ENCODE assay signal across 13 mouse cellular contexts in the genomic region with DNA sequence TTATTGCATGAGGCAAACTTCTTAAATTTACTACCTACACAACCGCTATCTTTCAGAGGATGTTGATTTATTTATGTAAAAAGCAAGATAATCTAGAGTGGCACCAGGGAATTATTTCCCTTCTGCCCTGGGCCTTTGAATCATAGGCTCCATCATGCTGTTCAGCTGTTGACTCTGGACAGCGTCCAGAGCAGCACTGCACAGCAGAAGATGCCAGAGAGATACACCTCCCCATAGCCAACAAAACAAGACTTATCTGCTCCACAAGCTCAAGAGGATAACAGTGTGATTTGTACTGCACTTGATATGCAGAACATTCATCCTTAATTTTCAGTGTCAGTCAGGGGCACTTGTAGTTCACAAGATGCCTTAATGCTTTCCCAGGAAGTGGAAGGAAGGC.
DNase-seq lines count a peak whose midpoint lies in the region; ATAC-seq and TF ChIP-seq lines count a peak whose summit lies in the region.
"Had no signal": no experiment of that assay in that cellular context is flagged by ENCODE, and none has a peak within 500 bp of the region (broad histone marks: within the 10 kb centered on the region; RNA-seq: fewer than 3 reads in every experiment).

No protein-coding gene starts in this region.

- intact Hi-C loops in gastrocnemius, adult 2 months (cut with DNase I), result no loop called here
- intact Hi-C loops in gastrocnemius, postnatal 36 days (cut with DNase I), result no loop called here

- no peak overlapping the region for H3K4me3 ChIP-seq in gastrocnemius, adult 2 months
- H3K4me3 ChIP-seq in kidney, postnatal 0 days (replicated peaks; ENCODE audit: low read depth, low read length), result no peak overlapping the region
- no peak overlapping the region for H3K4me3 ChIP-seq in C2C12 (ENCODE audit: insufficient read depth, poor library complexity, severe bottlenecking)
- no peak overlapping the region for H3K4me3 ChIP-seq in lung, adult 2 months (replicated peaks; ENCODE audit: extremely low read depth, low read depth, low read length)
- H3K4me3 ChIP-seq: limb, embryonic 15.5 days had no signal

- no peak for ATAC-seq in kidney, postnatal 0 days (replicated peaks; ENCODE audit: low FRiP score, low read depth)

- no peaks in the 10 kb centered on the region for H3K4me1 ChIP-seq in kidney, postnatal 0 days (replicated peaks; ENCODE audit: insufficient read depth, low read length)
- H3K4me1 ChIP-seq in lung, adult 2 months (ENCODE audit: control insufficient read depth, insufficient read depth, low read length), result no peaks in the 10 kb centered on the region
- H3K4me1 ChIP-seq: limb, embryonic 15.5 days had no signal

- DNase-seq in gastrocnemius, adult 2 months, result peak; percentile 35
- DNase-seq in gastrocnemius, postnatal 36 days, result no peak
- peak; percentile 2 for DNase-seq in kidney, postnatal 0 days (ENCODE audit: low spot score)
- no peak for DNase-seq in kidney, postnatal 25 days
- peak; percentile 30 for DNase-seq in brain, embryonic 14.5 days (ENCODE audit: low read depth)
- no peak for DNase-seq in spleen, adult 12 weeks (ENCODE audit: low spot score)
- no peak for DNase-seq in lung, adult 2 months
- DNase-seq: adrenal gland, adult 2 months; embryo, embryonic 11 days; right cerebral cortex, postnatal 4 days had no signal

- no peaks in the 10 kb centered on the region for H3K36me3 ChIP-seq in kidney, postnatal 0 days (ENCODE audit: insufficient read depth, low read length)
- no peaks in the 10 kb centered on the region for H3K36me3 ChIP-seq in C2C12 (ENCODE audit: control insufficient read depth, insufficient read depth)
- H3K36me3 ChIP-seq: limb, embryonic 15.5 days had no signal

- H3K79me3 ChIP-seq in C2C12 (ENCODE audit: low read depth), result no peaks in the 10 kb centered on the region

- H3K9ac ChIP-seq in kidney, postnatal 0 days (ENCODE audit: low read depth, low read length), result no peak overlapping the region
- H3K9ac ChIP-seq: limb, embryonic 15.5 days had no signal

- no peaks in the 10 kb centered on the region for H3K79me2 ChIP-seq in C2C12 (ENCODE audit: control insufficient read depth, insufficient read depth)

- peak overlapping the region; percentile 46; the same call in 1 of the 2 replicates for H3K27ac ChIP-seq in gastrocnemius, adult 2 months
- no peak overlapping the region for H3K27ac ChIP-seq in kidney, postnatal 0 days
- H3K27ac ChIP-seq: limb, embryonic 15.5 days had no signal

- H3ac ChIP-seq in C2C12 (ENCODE audit: control insufficient read depth, insufficient read length, low read depth), result no peak overlapping the region

- H3K9me3 ChIP-seq in kidney, postnatal 0 days (replicated peaks; ENCODE audit: low read length), result no peaks in the 10 kb centered on the region
- H3K9me3 ChIP-seq: limb, embryonic 15.5 days had no signal

- 46% methylated on average over 2 of the region's 2 CpGs for WGBS in kidney, postnatal 0 days
- 34% methylated on average over 2 of the region's 2 CpGs for WGBS in lung, adult 2 months

- TF ChIP-seq CTCF in gastrocnemius, adult 2 months (IDR thresholded peaks at IDR 0.05), result no peak
- TF ChIP-seq CTCF in kidney, postnatal 0 days (IDR thresholded peaks at IDR 0.05; ENCODE audit: low read depth), result no peak
- TF ChIP-seq CTCF in C2C12 (IDR thresholded peaks at IDR 0.05; ENCODE audit: control insufficient read depth, insufficient read depth, insufficient read length), result no peak
- TF ChIP-seq CTCF in brain, embryonic 14.5 days (IDR thresholded peaks at IDR 0.05; ENCODE audit: borderline replicate concordance, extremely low read depth, insufficient read depth, insufficient read length), result no peak
- no peak for TF ChIP-seq CTCF in lung, adult 2 months (IDR thresholded peaks at IDR 0.05; ENCODE audit: insufficient read depth, low read length)

- TF ChIP-seq POLR2A in brain, embryonic 14.5 days (IDR thresholded peaks at IDR 0.05; ENCODE audit: borderline replicate concordance, extremely low read depth, insufficient read depth, insufficient read length, poor library complexity, severe bottlenecking), result no peak
- no peak for TF ChIP-seq POLR2A in lung, adult 2 months (IDR thresholded peaks at IDR 0.05; ENCODE audit: borderline replicate concordance, extremely low read depth, low read depth, low read length)

- no peak overlapping the region for H3K4me2 ChIP-seq in kidney, postnatal 0 days (ENCODE audit: low read length)
- H3K4me2 ChIP-seq: limb, embryonic 15.5 days; midbrain, embryonic 11.5 days had no signal

- no peaks in the 10 kb centered on the region for H3K27me3 ChIP-seq in kidney, postnatal 0 days (ENCODE audit: insufficient read depth, low read length)
- no peaks in the 10 kb centered on the region for H3K27me3 ChIP-seq in C2C12 (ENCODE audit: control insufficient read depth, insufficient read depth, insufficient read length)
- H3K27me3 ChIP-seq: limb, embryonic 15.5 days had no signal

TF ChIP-seq in C2C12, 6 proteins besides CTCF, POLR2A, EP300 and RAD21:
- TF ChIP-seq FOSL1 (IDR thresholded peaks at IDR 0.05; ENCODE audit: insufficient read depth, low read length, poor library complexity, severe bottlenecking) (no peak), MYOD1 (IDR thresholded peaks at IDR 0.05; ENCODE audit: control insufficient read depth, insufficient read length, low read depth) (peak; percentile 32)

Comparison
In these comparisons a context has a peak if more than half of its experiments do, and no peak if none do; other contexts are left out.
1. DNase-seq: peak in gastrocnemius, adult 2 months (single experiment), kidney, postnatal 0 days (single experiment) and brain, embryonic 14.5 days (single experiment); none in gastrocnemius, postnatal 36 days (0 of 2), kidney, postnatal 25 days (0 of 2), spleen, adult 12 weeks (single experiment) and lung, adult 2 months (single experiment).